ENCODE assay signal across 23 mouse cellular contexts in genomic region chr11:77369188-77369840, GRCm38 (mm10).
DNase-seq lines count a peak whose midpoint lies in the region; ATAC-seq and TF ChIP-seq lines count a peak whose summit lies in the region.
"Had no signal": no experiment of that assay in that cellular context is flagged by ENCODE, and none has a peak within 500 bp of the region (broad histone marks: within the 10 kb centered on the region; RNA-seq: fewer than 3 reads in every experiment).

No protein-coding gene starts in this region.

- no peak for ATAC-seq in heart, embryonic 12.5 days (ENCODE audit: insufficient number of reproducible peaks, low FRiP score)
- no peak for ATAC-seq in stomach, embryonic 14.5 days (ENCODE audit: insufficient number of reproducible peaks, insufficient read depth, low FRiP score, low read depth)
- no peak for ATAC-seq in stomach, postnatal 0 days (ENCODE audit: low FRiP score, low TSS enrichment)
- ATAC-seq in heart, postnatal 0 days (ENCODE audit: insufficient read depth, low read depth), result no peak
- no peak for ATAC-seq in hindbrain, postnatal 0 days
- ATAC-seq: forebrain, embryonic 15.5 days; intestine, embryonic 15.5 days had no signal

- no peak overlapping the region for H3K4me3 ChIP-seq in heart, embryonic 12.5 days
- no peak overlapping the region for H3K4me3 ChIP-seq in stomach, embryonic 14.5 days (ENCODE audit: low read depth, low read length)
- H3K4me3 ChIP-seq in stomach, postnatal 0 days (ENCODE audit: low read depth, low read length), result no peak overlapping the region
- no peak overlapping the region for H3K4me3 ChIP-seq in heart, postnatal 0 days (ENCODE audit: low read depth, low read length)
- H3K4me3 ChIP-seq in hindbrain, postnatal 0 days (ENCODE audit: low read length), result no peak overlapping the region
- H3K4me3 ChIP-seq: embryonic facial prominence, embryonic 15.5 days; forebrain, embryonic 15.5 days; hindbrain, embryonic 15.5 days; intestine, embryonic 15.5 days; limb, embryonic 10.5 days; liver, embryonic 15.5 days; neural tube, embryonic 15.5 days had no signal

- no peaks in the 10 kb centered on the region for H3K36me3 ChIP-seq in heart, embryonic 12.5 days
- no peaks in the 10 kb centered on the region for H3K36me3 ChIP-seq in stomach, embryonic 14.5 days (ENCODE audit: control insufficient read depth, insufficient read depth, low read length)
- no peaks in the 10 kb centered on the region for H3K36me3 ChIP-seq in stomach, postnatal 0 days (ENCODE audit: control insufficient read depth, insufficient read depth, low read length)
- no peaks in the 10 kb centered on the region for H3K36me3 ChIP-seq in heart, postnatal 0 days (replicated peaks; ENCODE audit: control insufficient read depth, insufficient read depth, low read length)
- no peaks in the 10 kb centered on the region for H3K36me3 ChIP-seq in hindbrain, postnatal 0 days (ENCODE audit: insufficient read depth, low read length)
- H3K36me3 ChIP-seq: embryonic facial prominence, embryonic 15.5 days; forebrain, embryonic 15.5 days; hindbrain, embryonic 15.5 days; intestine, embryonic 15.5 days; limb, embryonic 10.5 days; liver, embryonic 15.5 days; neural tube, embryonic 15.5 days had no signal

- TF ChIP-seq CTCF in stomach, postnatal 0 days (IDR thresholded peaks at IDR 0.05; ENCODE audit: low read depth), result no peak
- no peak for TF ChIP-seq CTCF in heart, postnatal 0 days (IDR thresholded peaks at IDR 0.05; ENCODE audit: low read depth)
- no peak for TF ChIP-seq CTCF in hindbrain, postnatal 0 days (IDR thresholded peaks at IDR 0.05; ENCODE audit: low read depth)

- H3K27me3 ChIP-seq in heart, embryonic 12.5 days (replicated peaks), result no peaks in the 10 kb centered on the region
- no peaks in the 10 kb centered on the region for H3K27me3 ChIP-seq in stomach, embryonic 14.5 days (ENCODE audit: control insufficient read depth, insufficient read depth, low read length)
- H3K27me3 ChIP-seq in stomach, postnatal 0 days (ENCODE audit: control insufficient read depth, insufficient read depth, low read length), result no peaks in the 10 kb centered on the region
- no peaks in the 10 kb centered on the region for H3K27me3 ChIP-seq in heart, postnatal 0 days (ENCODE audit: control insufficient read depth, insufficient read depth, low read length)
- no peaks in the 10 kb centered on the region for H3K27me3 ChIP-seq in hindbrain, postnatal 0 days (ENCODE audit: insufficient read depth, low read length)
- H3K27me3 ChIP-seq: embryonic facial prominence, embryonic 15.5 days; forebrain, embryonic 15.5 days; hindbrain, embryonic 15.5 days; intestine, embryonic 15.5 days; liver, embryonic 15.5 days; neural tube, embryonic 15.5 days had no signal

- peak overlapping the region; percentile 54; the same call in 1 of the 2 replicates for H3K27ac ChIP-seq in heart, embryonic 12.5 days (ENCODE audit: poor library complexity, severe bottlenecking)
- H3K27ac ChIP-seq in stomach, embryonic 14.5 days (ENCODE audit: low read length), result peak overlapping the region; percentile 10; the same call in 1 of the 2 replicates
- H3K27ac ChIP-seq in stomach, postnatal 0 days (replicated peaks), result no peak overlapping the region
- H3K27ac ChIP-seq in heart, postnatal 0 days (ENCODE audit: low read depth), result peak overlapping the region; percentile 57
- no peak overlapping the region for H3K27ac ChIP-seq in hindbrain, postnatal 0 days
- H3K27ac ChIP-seq: embryonic facial prominence, embryonic 15.5 days; forebrain, embryonic 15.5 days; hindbrain, embryonic 15.5 days; intestine, embryonic 15.5 days; limb, embryonic 10.5 days; liver, embryonic 15.5 days; neural tube, embryonic 15.5 days had no signal

- TF ChIP-seq EP300 in stomach, postnatal 0 days (optimal IDR thresholded peaks at IDR 0.05), result no peak
- 0 out of 2 replicates have a peak, but pooled peaks have one; percentile 36 for TF ChIP-seq EP300 in heart, postnatal 0 days (IDR thresholded peaks at IDR 0.05; ENCODE audit: low read depth)

- H3K4me2 ChIP-seq in heart, embryonic 12.5 days, result no peak overlapping the region
- no peak overlapping the region for H3K4me2 ChIP-seq in stomach, embryonic 14.5 days (replicated peaks; ENCODE audit: low read depth, low read length)
- no peak overlapping the region for H3K4me2 ChIP-seq in stomach, postnatal 0 days (replicated peaks; ENCODE audit: low read depth)
- H3K4me2 ChIP-seq in heart, postnatal 0 days (ENCODE audit: low read depth, low read length), result no peak overlapping the region
- H3K4me2 ChIP-seq in hindbrain, postnatal 0 days (ENCODE audit: low read depth, low read length), result no peak overlapping the region
- H3K4me2 ChIP-seq: embryonic facial prominence, embryonic 15.5 days; forebrain, embryonic 15.5 days; hindbrain, embryonic 15.5 days; intestine, embryonic 15.5 days; liver, embryonic 15.5 days; midbrain, embryonic 11.5 days; neural tube, embryonic 15.5 days had no signal

- H3K9me3 ChIP-seq in heart, embryonic 12.5 days (replicated peaks), result no peaks in the 10 kb centered on the region
- H3K9me3 ChIP-seq in stomach, embryonic 14.5 days (ENCODE audit: control insufficient read depth, low read depth, low read length), result no peaks in the 10 kb centered on the region
- no peaks in the 10 kb centered on the region for H3K9me3 ChIP-seq in stomach, postnatal 0 days (ENCODE audit: control insufficient read depth, low read length)
- H3K9me3 ChIP-seq in heart, postnatal 0 days (replicated peaks; ENCODE audit: control insufficient read depth, low read length), result no peaks in the 10 kb centered on the region
- H3K9me3 ChIP-seq in hindbrain, postnatal 0 days (ENCODE audit: low read length), result no peaks in the 10 kb centered on the region
- H3K9me3 ChIP-seq: embryonic facial prominence, embryonic 15.5 days; forebrain, embryonic 15.5 days; hindbrain, embryonic 15.5 days; intestine, embryonic 15.5 days; limb, embryonic 10.5 days; liver, embryonic 15.5 days; neural tube, embryonic 15.5 days had no signal

- no peak for DNase-seq in heart, adult 18-20 months
- DNase-seq in stomach, postnatal 0 days (ENCODE audit: low spot score), result no peak
- DNase-seq in heart, postnatal 0 days (ENCODE audit: low spot score), result peak; percentile 40
- DNase-seq in thymus, postnatal 14 days, result no peak
- DNase-seq in hindbrain, postnatal 0 days (ENCODE audit: low spot score), result no peak
- DNase-seq: adrenal gland, postnatal 14 days; cerebellum, adult 9-11 months; gastrocnemius, postnatal 10 days; kidney, adult 8-10 months; kidney, postnatal 10 days; liver; right cerebral cortex, adult 18-20 months; right cerebral cortex, postnatal 4 days had no signal

- no peak overlapping the region for H3K9ac ChIP-seq in heart, embryonic 12.5 days
- H3K9ac ChIP-seq in stomach, embryonic 14.5 days (replicated peaks; ENCODE audit: low read depth, low read length), result no peak overlapping the region
- no peak overlapping the region for H3K9ac ChIP-seq in stomach, postnatal 0 days (ENCODE audit: low read length)
- no peak overlapping the region for H3K9ac ChIP-seq in heart, postnatal 0 days (replicated peaks; ENCODE audit: low read depth, low read length)
- no peak overlapping the region for H3K9ac ChIP-seq in hindbrain, postnatal 0 days (replicated peaks; ENCODE audit: low read length)
- H3K9ac ChIP-seq: embryonic facial prominence, embryonic 15.5 days; forebrain, embryonic 15.5 days; hindbrain, embryonic 15.5 days; intestine, embryonic 15.5 days; liver, embryonic 15.5 days; neural tube, embryonic 15.5 days had no signal

- 46% methylated on average over 2 of the region's 2 CpGs for WGBS in heart, embryonic 12.5 days
- WGBS in stomach, embryonic 14.5 days, result 60% methylated on average over 2 of the region's 2 CpGs
- WGBS in stomach, postnatal 0 days, result 65% methylated on average over 2 of the region's 2 CpGs
- WGBS in heart, postnatal 0 days, result 44% methylated on average over 2 of the region's 2 CpGs
- WGBS in hindbrain, postnatal 0 days, result 73% methylated on average over 2 of the region's 2 CpGs

- H3K4me1 ChIP-seq in heart, embryonic 12.5 days (replicated peaks), result peaks cover 47% of the 10 kb centered on the region
- H3K4me1 ChIP-seq in stomach, embryonic 14.5 days (ENCODE audit: control insufficient read depth, insufficient read depth, low read length), result peaks cover 17% of the 10 kb centered on the region
- peaks cover 2% of the 10 kb centered on the region; the same call in 1 of the 2 replicates for H3K4me1 ChIP-seq in stomach, postnatal 0 days (replicated peaks; ENCODE audit: control insufficient read depth, insufficient read depth)
- H3K4me1 ChIP-seq in heart, postnatal 0 days (ENCODE audit: control insufficient read depth, insufficient read depth), result peaks cover 46% of the 10 kb centered on the region
- no peaks in the 10 kb centered on the region for H3K4me1 ChIP-seq in hindbrain, postnatal 0 days (ENCODE audit: insufficient read depth, low read length)
- H3K4me1 ChIP-seq: forebrain, embryonic 15.5 days; hindbrain, embryonic 15.5 days; intestine, embryonic 15.5 days; neural tube, embryonic 15.5 days had no signal

Comparison
In these comparisons a context has a peak if more than half of its experiments do, and no peak if none do; other contexts are left out.
1. H3K27ac ChIP-seq: peak in heart, embryonic 12.5 days (single experiment), stomach, embryonic 14.5 days (single experiment) and heart, postnatal 0 days (single experiment); none in stomach, postnatal 0 days (single experiment) and hindbrain, postnatal 0 days (single experiment).